Mouse (Mus musculus): ENCODE measurements around the gene Slc12a6. TPM values are rescaled to one million over a fixed set of nuclear protein-coding genes. Genes with fewer than 3 reads are reported as not detected.
"Not testable (repeated sequence)": the region's sequence is repeated elsewhere in the genome, so short reads cannot be mapped to it uniquely, and the experiment has no call there.

Gene Slc12a6
- polyA plus RNA-seq, 1 experiment from 2014 or later, result 16.9 TPM

- Histone ChIP-seq H3K27ac (replicated peaks) (no peak overlapping the region), H3K4me2 (peak overlapping the region; percentile 80), H3K27me3 (no peaks in the 10 kb centered on the region), H3K9ac (no peak overlapping the region), H3K4me1 (replicated peaks) (peaks cover 68% of the 10 kb centered on the region), H3K9me3 (no peaks in the 10 kb centered on the region), H3K4me3 (peak overlapping the region; percentile 86), H3K36me3 (no peaks in the 10 kb centered on the region)
- ATAC-seq (ENCODE audit: low FRiP score, low read depth), result no peak
- 79% methylated on average over 8 of the region's 8 CpGs for whole genome bisulfite sequencing
Measured at GRCm38 (mm10) chr2:112267547-112268269, 2.1 kb downstream of the Slc12a6 start.

GRCm38 (mm10) chr2:112270011-112270410 lies 4.4 kb downstream of the Slc12a6 start:
- Histone ChIP-seq H3K4me1 (replicated peaks) (peaks cover 50% of the 10 kb centered on the region), H3K9me3 (no peaks in the 10 kb centered on the region), H3K27ac (replicated peaks) (no peak overlapping the region), H3K27me3 (no peaks in the 10 kb centered on the region), H3K9ac (no peak overlapping the region), H3K4me3 (no peak overlapping the region), H3K4me2 (peak overlapping the region; percentile 0; the same call in 1 of the 2 replicates), H3K36me3 (no peaks in the 10 kb centered on the region)
- 90% methylated on average over 2 of the region's 2 CpGs for WGBS
- no peak for ATAC-seq (ENCODE audit: low FRiP score, low read depth)

DNA sequence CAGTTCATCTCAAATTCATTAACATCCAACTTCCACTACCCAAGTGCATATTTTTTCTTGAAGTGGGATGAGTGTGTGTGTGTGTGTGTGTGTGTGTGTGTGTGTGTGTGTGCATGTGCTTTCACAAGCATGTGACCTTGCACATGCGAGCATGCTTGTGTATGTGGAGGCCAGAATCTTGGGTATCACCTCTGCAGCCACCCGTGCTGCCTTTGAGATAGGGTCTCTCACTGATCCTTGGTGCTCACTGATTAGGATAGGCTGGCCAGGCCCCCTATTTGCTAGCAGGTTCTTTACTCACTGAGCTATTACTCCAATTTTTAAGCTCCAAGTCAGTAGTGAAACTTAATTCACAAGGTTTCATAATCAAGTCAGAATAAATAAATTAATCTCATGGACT lies 7.3 kb downstream of the Slc12a6 start:
- no peak overlapping the region for H3K27ac ChIP-seq (replicated peaks)
- H3K9me3 ChIP-seq, result no peaks in the 10 kb centered on the region
- 92% methylated on average over 2 of the region's 2 CpGs for WGBS
- H3K4me1 ChIP-seq (replicated peaks), result peaks cover 32% of the 10 kb centered on the region
- H3K9ac ChIP-seq, result no peak overlapping the region
- no peaks in the 10 kb centered on the region for H3K27me3 ChIP-seq
- no peak overlapping the region for H3K4me2 ChIP-seq
- ATAC-seq (ENCODE audit: low FRiP score, low read depth), result no peak
- no peak overlapping the region for H3K4me3 ChIP-seq
- no peaks in the 10 kb centered on the region for H3K36me3 ChIP-seq

DNA sequence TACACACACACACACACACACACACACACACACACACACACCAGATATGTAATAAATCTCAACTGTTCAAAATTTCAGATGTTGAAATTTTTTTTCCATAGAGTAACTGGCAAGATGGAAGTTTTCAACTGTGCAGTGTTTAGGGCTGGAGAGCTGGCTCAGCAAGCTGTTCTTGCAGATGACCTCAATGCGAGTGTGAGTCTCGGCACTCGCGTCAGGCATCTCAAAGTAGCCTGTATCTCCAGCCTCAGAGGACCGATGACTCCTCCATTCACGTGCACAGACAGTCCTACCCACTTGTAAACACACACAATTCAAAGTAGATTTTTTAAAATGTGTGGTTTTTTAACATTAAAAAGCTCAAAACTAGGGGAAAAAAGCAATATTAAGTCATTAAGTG lies 7.8 kb downstream of the Slc12a6 start:
- Histone ChIP-seq H3K27ac (replicated peaks) (no peak overlapping the region), H3K9ac (no peak overlapping the region), H3K4me3 (no peak overlapping the region), H3K4me1 (replicated peaks) (peaks cover 27% of the 10 kb centered on the region), H3K36me3 (no peaks in the 10 kb centered on the region), H3K4me2 (no peak overlapping the region), H3K27me3 (no peaks in the 10 kb centered on the region), H3K9me3 (no peaks in the 10 kb centered on the region)
- WGBS, result 88% methylated on average over 6 of the region's 6 CpGs
- ATAC-seq (ENCODE audit: low FRiP score, low read depth), result no peak

DNA sequence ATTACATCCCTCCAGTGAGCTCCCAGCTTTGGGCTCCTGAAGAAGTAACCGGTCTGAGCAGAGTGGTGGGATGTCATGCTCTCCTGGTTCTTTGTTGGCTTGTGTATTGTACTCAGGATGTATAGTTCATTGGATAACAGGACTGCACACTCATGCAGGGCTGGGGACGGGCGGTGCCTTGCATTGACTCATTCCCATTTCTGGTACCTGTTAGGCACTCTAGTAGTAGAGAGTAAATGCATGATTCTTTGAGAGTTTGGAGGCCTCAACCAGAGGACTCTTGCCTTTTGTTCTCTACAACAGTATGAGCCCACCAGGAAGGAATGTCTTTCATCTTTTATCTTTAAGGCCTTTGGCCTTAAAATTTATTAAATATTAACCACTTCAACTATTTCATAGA lies 11.2 kb downstream of the Slc12a6 start:
- H3K4me2 ChIP-seq, result no peak overlapping the region
- no peak overlapping the region for H3K27ac ChIP-seq (replicated peaks)
- H3K4me3 ChIP-seq, result no peak overlapping the region
- H3K27me3 ChIP-seq, result no peaks in the 10 kb centered on the region
- ATAC-seq (ENCODE audit: low FRiP score, low read depth), result no peak
- WGBS, result 89% methylated on average over 3 of the region's 3 CpGs
- no peak overlapping the region for H3K9ac ChIP-seq
- no peaks in the 10 kb centered on the region for H3K9me3 ChIP-seq
- H3K4me1 ChIP-seq (replicated peaks), result peaks cover under 1% of the 10 kb centered on the region; the same call in 1 of the 2 replicates
- H3K36me3 ChIP-seq, result no peaks in the 10 kb centered on the region

GRCm38 (mm10) chr2:112282846-112283245 lies 17.2 kb downstream of the Slc12a6 start:
- WGBS, result 74% methylated on average over 1 of the region's 1 CpGs
- Histone ChIP-seq H3K27ac (replicated peaks) (no peak overlapping the region), H3K36me3 (no peaks in the 10 kb centered on the region), H3K4me2 (no peak overlapping the region), H3K27me3 (no peaks in the 10 kb centered on the region), H3K4me1 (replicated peaks) (peaks cover 13% of the 10 kb centered on the region), H3K9me3 (no peaks in the 10 kb centered on the region), H3K9ac (no peak overlapping the region), H3K4me3 (no peak overlapping the region)
- no peak for ATAC-seq (ENCODE audit: low FRiP score, low read depth)

GRCm38 (mm10) chr2:112284363-112285030 lies 18.9 kb downstream of the Slc12a6 start:
- 1% methylated on average over 21 of the region's 21 CpGs for WGBS
- Histone ChIP-seq H3K9me3 (no peaks in the 10 kb centered on the region), H3K27ac (replicated peaks) (no peak overlapping the region), H3K4me3 (peak overlapping the region; percentile 38), H3K36me3 (no peaks in the 10 kb centered on the region), H3K9ac (peak overlapping the region; percentile 33; the same call in 1 of the 2 replicates), H3K4me1 (replicated peaks) (peaks cover 13% of the 10 kb centered on the region), H3K27me3 (no peaks in the 10 kb centered on the region), H3K4me2 (peak overlapping the region; percentile 73)
- ATAC-seq (ENCODE audit: low FRiP score, low read depth), result peak; percentile 74; the same call in 1 of the 2 replicates

- Histone ChIP-seq H3K27me3 (no peaks in the 10 kb centered on the region), H3K4me3 (peak overlapping the region; percentile 38), H3K9ac (no peak overlapping the region), H3K9me3 (no peaks in the 10 kb centered on the region), H3K4me1 (replicated peaks) (peaks cover 13% of the 10 kb centered on the region), H3K27ac (replicated peaks) (no peak overlapping the region), H3K36me3 (no peaks in the 10 kb centered on the region), H3K4me2 (peak overlapping the region; percentile 73)
- no peak for ATAC-seq (ENCODE audit: low FRiP score, low read depth)
- WGBS, result 62% methylated on average over 6 of the region's 6 CpGs
Measured at GRCm38 (mm10) chr2:112285031-112285390, 19.4 kb downstream of the Slc12a6 start.

GRCm38 (mm10) chr2:112286062-112286461 lies 20.4 kb downstream of the Slc12a6 start:
- not testable (repeated sequence) for H3K4me3 ChIP-seq; H3K9ac ChIP-seq; H3K36me3 ChIP-seq; H3K27ac ChIP-seq (replicated peaks); H3K27me3 ChIP-seq; H3K4me2 ChIP-seq; H3K9me3 ChIP-seq; ATAC-seq (ENCODE audit: low FRiP score, low read depth)
- peaks cover 13% of the 10 kb centered on the region for H3K4me1 ChIP-seq (replicated peaks)
- WGBS, result 95% methylated on average over 1 of the region's 1 CpGs

- H3K9me3 ChIP-seq, result no peaks in the 10 kb centered on the region
Measured at GRCm38 (mm10) chr2:112287059-112287458, 21.4 kb downstream of the Slc12a6 start.

GRCm38 (mm10) chr2:112289507-112289906 lies 23.9 kb downstream of the Slc12a6 start:
- no peaks in the 10 kb centered on the region for H3K36me3 ChIP-seq
- 96% methylated on average over 3 of the region's 3 CpGs for WGBS
- ATAC-seq (ENCODE audit: low FRiP score, low read depth), result no peak

More at GRCm38 (mm10) chr2:112287059-112287458, 21.4 kb downstream of the Slc12a6 start:
- no peak overlapping the region for H3K27ac ChIP-seq (replicated peaks)
- H3K27me3 ChIP-seq, result no peaks in the 10 kb centered on the region
- H3K4me1 ChIP-seq (replicated peaks), result peaks cover 13% of the 10 kb centered on the region
- WGBS, result 75% methylated on average over 4 of the region's 4 CpGs
- H3K9ac ChIP-seq, result no peak overlapping the region
- H3K36me3 ChIP-seq, result no peaks in the 10 kb centered on the region
- no peak for ATAC-seq (ENCODE audit: low FRiP score, low read depth)
- H3K4me3 ChIP-seq, result no peak overlapping the region
- no peak overlapping the region for H3K4me2 ChIP-seq

GRCm38 (mm10) chr2:112292823-112293222 lies 27.2 kb downstream of the Slc12a6 start:
- H3K9me3 ChIP-seq, result no peaks in the 10 kb centered on the region
- H3K9ac ChIP-seq, result no peak overlapping the region
- H3K36me3 ChIP-seq, result no peaks in the 10 kb centered on the region
- 93% methylated on average over 2 of the region's 2 CpGs for WGBS
- H3K4me1 ChIP-seq (replicated peaks), result no peaks in the 10 kb centered on the region
- ATAC-seq (ENCODE audit: low FRiP score, low read depth), result no peak
- no peak overlapping the region for H3K4me2 ChIP-seq
- H3K27ac ChIP-seq (replicated peaks), result no peak overlapping the region
- H3K27me3 ChIP-seq, result no peaks in the 10 kb centered on the region
- H3K4me3 ChIP-seq, result no peak overlapping the region

More at GRCm38 (mm10) chr2:112289507-112289906, 23.9 kb downstream of the Slc12a6 start:
- H3K9ac ChIP-seq, result no peak overlapping the region
- no peaks in the 10 kb centered on the region for H3K9me3 ChIP-seq
- no peak overlapping the region for H3K4me2 ChIP-seq
- H3K4me1 ChIP-seq (replicated peaks), result peaks cover 7% of the 10 kb centered on the region
- no peaks in the 10 kb centered on the region for H3K27me3 ChIP-seq
- no peak overlapping the region for H3K4me3 ChIP-seq
- no peak overlapping the region for H3K27ac ChIP-seq (replicated peaks)

Measured in hindbrain, embryonic 15.5 days (tissue).